Mouse (Mus musculus) heart, adult 9 months (tissue): ENCODE results near the gene Nrp1.

Experiments used
- DNase-seq, 2 experiments: peaks; one replicate each; pipeline ENCODE4 v3.0.0; 2022; ENCODE audit warnings: low spot score in 2 of 2

Gene Nrp1

GRCm38 (mm10) chr8:128504136-128504829 is 145.9 kb downstream of the Nrp1 start:
- DNase-seq: no peak

GRCm38 (mm10) chr8:128505866-128506265 is 147.5 kb downstream of the Nrp1 start:
- DNase-seq: peak in 1 of 2 experiments; percentile 28

GRCm38 (mm10) chr8:128508723-128509122 is 150.3 kb downstream of the Nrp1 start:
- no peak for DNase-seq

GRCm38 (mm10) chr8:128511021-128511420 is 152.6 kb downstream of the Nrp1 start:
- no peak for DNase-seq

- DNase-seq: no peak
Measured at GRCm38 (mm10) chr8:128511732-128512131, 153.3 kb downstream of the Nrp1 start.

GRCm38 (mm10) chr8:128516846-128517446 is 158.5 kb downstream of the Nrp1 start:
- no peak for DNase-seq

- no peak for DNase-seq
Measured at GRCm38 (mm10) chr8:128517546-128518102, 159.2 kb downstream of the Nrp1 start.

GRCm38 (mm10) chr8:128519366-128519765 is 161.0 kb downstream of the Nrp1 start:
- DNase-seq: no peak

GRCm38 (mm10) chr8:128523825-128524224 is 165.4 kb downstream of the Nrp1 start:
- no peak for DNase-seq

- no peak for DNase-seq
Measured at GRCm38 (mm10) chr8:128525912-128526311, 167.5 kb downstream of the Nrp1 start.

GRCm38 (mm10) chr8:128528591-128529383 is 170.4 kb downstream of the Nrp1 start:
- no peak for DNase-seq

GRCm38 (mm10) chr8:128534442-128534871 is 176.1 kb downstream of the Nrp1 start:
- no peak for DNase-seq

- no peak for DNase-seq
Measured at GRCm38 (mm10) chr8:128535685-128536084, 177.3 kb downstream of the Nrp1 start.

GRCm38 (mm10) chr8:128538378-128538777 is 180.0 kb downstream of the Nrp1 start:
- no peak for DNase-seq

- DNase-seq: no peak
Measured at GRCm38 (mm10) chr8:128541355-128542090, 183.1 kb downstream of the Nrp1 start.

- no peak for DNase-seq
Measured at GRCm38 (mm10) chr8:128544128-128544846, 185.9 kb downstream of the Nrp1 start.

GRCm38 (mm10) chr8:128546287-128546686 is 187.9 kb downstream of the Nrp1 start:
- no peak for DNase-seq

GRCm38 (mm10) chr8:128547361-128547760 is 189.0 kb downstream of the Nrp1 start:
- no peak for DNase-seq

- no peak for DNase-seq
Measured at GRCm38 (mm10) chr8:128549738-128550137, 191.3 kb downstream of the Nrp1 start.

- peak; percentile 29 to 59 for DNase-seq
Measured at GRCm38 (mm10) chr8:128551421-128552139, 193.2 kb downstream of the Nrp1 start.
